Mouse (Mus musculus) midbrain, postnatal 0 days (tissue): ENCODE measurements around the gene Ppp1r16b. TPM values are rescaled to one million over a fixed set of nuclear protein-coding genes. Genes with fewer than 3 reads are reported as not detected.

Experiments
- ATAC-seq: fragments of 200-750 bp; cut with Nextera tagmentation; 2 replicates; pipeline ENCODE4 v1.8.0; 2017; ENCODE audit warnings: moderate number of reproducible peaks, mild to moderate bottlenecking, moderate TSS enrichment, moderate library complexity; ENCODE audit not compliant: low FRiP score
- DNase-seq: peaks from one replicate; pipeline ENCODE4 v3.0.0-alpha.2; 2015; ENCODE audit warnings: low spot score
- H3K27ac ChIP-seq: fragments of 300-500 bp; sonication (generic); 2 replicates; pipeline ENCODE4 v1.5.1; 2014; ENCODE audit warnings: low read depth, mild to moderate bottlenecking, low read length, mixed read lengths
- H3K27me3 ChIP-seq: fragments of 300-500 bp; sonication (generic); 2 replicates; pipeline ENCODE4 v1.6.1; 2014; ENCODE audit warnings: low read length, control low read depth, mixed read lengths; ENCODE audit not compliant: insufficient read depth
- H3K36me3 ChIP-seq: fragments of 300-500 bp; sonication (generic); 2 replicates; pipeline ENCODE4 v1.6.1; 2014; ENCODE audit warnings: low read length, control low read depth, mixed read lengths; ENCODE audit not compliant: insufficient read depth
- H3K4me1 ChIP-seq: fragments of 300-500 bp; sonication (generic); 2 replicates; pipeline ENCODE4 v1.6.1; 2014; ENCODE audit warnings: mild to moderate bottlenecking, control low read depth, antibody characterized with exemption, low read length, mixed read lengths; ENCODE audit not compliant: insufficient read depth
- H3K4me2 ChIP-seq: fragments of 300-500 bp; sonication (generic); 2 replicates; pipeline ENCODE4 v1.6.1; 2014; ENCODE audit warnings: low read depth, mild to moderate bottlenecking, low read length, mixed read lengths; ENCODE audit not compliant: poor library complexity, severe bottlenecking
- H3K4me3 ChIP-seq: fragments of 300-500 bp; sonication (generic); 2 replicates; pipeline ENCODE4 v1.5.1; 2014; ENCODE audit warnings: low read depth, mild to moderate bottlenecking, low read length, moderate library complexity
- H3K9ac ChIP-seq: fragments of 300-500 bp; sonication (generic); replicated peaks from 2 replicates; pipeline ENCODE4 v1.6.1; 2014; ENCODE audit warnings: mild to moderate bottlenecking, low read length, moderate library complexity, mixed read lengths; ENCODE audit not compliant: poor library complexity, severe bottlenecking
- H3K9me3 ChIP-seq: fragments of 300-500 bp; sonication (generic); 2 replicates; pipeline ENCODE4 v1.6.1; 2016; ENCODE audit warnings: low read length, control low read depth
- CTCF ChIP-seq: IDR thresholded peaks from 2 replicates; pipeline ENCODE4 v1.5.1; 2016; ENCODE audit warnings: antibody characterized with exemption, mild to moderate bottlenecking
- WGBS: fragments of 180-500 bp; shearing (Covaris S2); extraction: QIAGEN DNeasy Blood & Tissue Kit; methylation state at CpG from one replicate; pipeline ENCODE4 v1.1.7; 2014; 5-methylcytosine and 5-hydroxymethylcytosine counted together
- polyA plus RNA-seq: library from polyadenylated mRNA; unstranded; fragments of >200 nt; fragmentation: Nextera tagmentation; extraction: Ambion mirVana; gene quantifications from 2 replicates; pipeline ENCODE4 v1.2.1, GENCODE M21; 2015
- total RNA-seq: library from RNA; depleted of rRNA; stranded (reverse); fragments of >200 nt; gene quantifications from 2 replicates; pipeline ENCODE4 v1.2.3, GENCODE M21; 2014

Gene Ppp1r16b
- total and polyA plus RNA-seq, 2 experiments from 2014 or later, result 31.6 to 32.2 TPM

- H3K27me3 ChIP-seq, result no peaks in the 10 kb centered on the region
- 78% methylated on average over 6 of the region's 6 CpGs for WGBS
- DNase-seq, result no peak
Observed at GRCm38 (mm10) chr2:158699908-158700307, 34.7 kb downstream of the Ppp1r16b start.

GRCm38 (mm10) chr2:158700535-158701256 is 35.5 kb downstream of the Ppp1r16b start:
- no peak for TF ChIP-seq CTCF
- H3K4me2 ChIP-seq, result no peak overlapping the region
- ATAC-seq, result no peak
- H3K4me1 ChIP-seq, result no peaks in the 10 kb centered on the region
- peaks cover 8% of the 10 kb centered on the region for H3K36me3 ChIP-seq
- no peak overlapping the region for H3K4me3 ChIP-seq
- H3K9ac ChIP-seq, result no peak overlapping the region
- DNase-seq, result no peak
- no peaks in the 10 kb centered on the region for H3K9me3 ChIP-seq
- H3K27ac ChIP-seq, result no peak overlapping the region
- 76% methylated on average over 17 of the region's 17 CpGs for WGBS
- no peaks in the 10 kb centered on the region for H3K27me3 ChIP-seq

More at GRCm38 (mm10) chr2:158699908-158700307, 34.7 kb downstream of the Ppp1r16b start:
- Histone ChIP-seq H3K4me1 (no peaks in the 10 kb centered on the region), H3K27ac (no peak overlapping the region), H3K36me3 (peaks cover 8% of the 10 kb centered on the region), H3K9ac (no peak overlapping the region), H3K4me2 (no peak overlapping the region), H3K9me3 (no peaks in the 10 kb centered on the region), H3K4me3 (no peak overlapping the region)
- no peak for ATAC-seq
- no peak for TF ChIP-seq CTCF

- no peaks in the 10 kb centered on the region for H3K4me1 ChIP-seq
- 92% methylated on average over 9 of the region's 9 CpGs for WGBS
- ATAC-seq, result no peak
- no peaks in the 10 kb centered on the region for H3K9me3 ChIP-seq
- peaks cover 8% of the 10 kb centered on the region for H3K36me3 ChIP-seq
- no peak overlapping the region for H3K9ac ChIP-seq
- no peaks in the 10 kb centered on the region for H3K27me3 ChIP-seq
- H3K27ac ChIP-seq, result no peak overlapping the region
- DNase-seq, result no peak
- no peak overlapping the region for H3K4me3 ChIP-seq
- H3K4me2 ChIP-seq, result no peak overlapping the region
- TF ChIP-seq CTCF, result no peak
Observed at GRCm38 (mm10) chr2:158701505-158701904, 36.3 kb downstream of the Ppp1r16b start.

DNA sequence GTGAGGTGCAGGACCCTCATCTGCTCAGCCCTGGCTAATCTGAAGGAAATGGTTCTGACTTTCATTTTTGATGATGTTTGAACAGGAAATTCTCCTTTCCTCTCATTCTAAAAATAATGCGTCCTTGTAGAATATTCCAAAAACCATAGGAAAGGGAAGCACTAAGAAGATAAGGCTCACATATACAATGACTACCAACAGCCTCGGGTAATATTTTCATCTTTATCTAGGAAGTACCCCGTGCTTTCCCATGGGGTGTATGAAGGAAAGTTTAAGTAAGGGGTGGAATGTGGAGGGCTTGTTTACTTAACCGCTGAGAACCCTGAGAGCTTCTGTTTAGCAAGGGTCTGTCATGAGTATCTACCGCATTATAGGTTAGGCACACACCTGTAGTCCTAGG is 37.0 kb downstream of the Ppp1r16b start:
- no peak overlapping the region for H3K4me2 ChIP-seq
- H3K4me1 ChIP-seq, result no peaks in the 10 kb centered on the region
- ATAC-seq, result no peak
- no peaks in the 10 kb centered on the region for H3K9me3 ChIP-seq
- peaks cover 8% of the 10 kb centered on the region for H3K36me3 ChIP-seq
- DNase-seq, result no peak
- H3K27ac ChIP-seq, result no peak overlapping the region
- 87% methylated on average over 5 of the region's 5 CpGs for WGBS
- TF ChIP-seq CTCF, result no peak
- H3K27me3 ChIP-seq, result no peaks in the 10 kb centered on the region
- H3K9ac ChIP-seq, result no peak overlapping the region
- H3K4me3 ChIP-seq, result no peak overlapping the region

DNA sequence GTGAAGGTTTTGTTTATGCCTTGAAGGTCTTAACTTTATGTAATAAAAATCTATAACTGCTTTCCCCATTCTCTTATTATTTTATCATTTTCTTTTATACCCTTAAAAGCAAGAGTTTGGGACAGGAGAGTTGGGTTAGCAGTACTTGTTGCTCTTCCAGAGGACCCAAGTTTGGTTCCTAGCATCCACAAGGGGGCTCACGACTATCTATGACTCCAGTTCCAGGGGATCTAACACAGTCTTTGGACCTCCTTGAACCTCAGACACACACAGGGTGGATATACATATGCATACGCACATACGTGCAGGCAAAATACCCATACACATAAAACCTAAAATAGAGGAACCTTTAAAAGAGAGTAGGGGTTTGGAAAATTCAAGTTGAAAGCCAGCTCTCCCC is 39.5 kb downstream of the Ppp1r16b start:
- H3K4me3 ChIP-seq, result no peak overlapping the region
- H3K4me1 ChIP-seq, result no peaks in the 10 kb centered on the region
- H3K9me3 ChIP-seq, result no peaks in the 10 kb centered on the region
- DNase-seq, result no peak
- no peak overlapping the region for H3K9ac ChIP-seq
- no peak overlapping the region for H3K4me2 ChIP-seq
- no peak overlapping the region for H3K27ac ChIP-seq
- TF ChIP-seq CTCF, result peak; percentile 28
- 73% methylated on average over 3 of the region's 3 CpGs for WGBS
- no peak for ATAC-seq
- H3K27me3 ChIP-seq, result no peaks in the 10 kb centered on the region
- H3K36me3 ChIP-seq, result 0 out of 2 replicates have a peak, but pooled peaks cover 3% of the 10 kb centered on the region

DNA sequence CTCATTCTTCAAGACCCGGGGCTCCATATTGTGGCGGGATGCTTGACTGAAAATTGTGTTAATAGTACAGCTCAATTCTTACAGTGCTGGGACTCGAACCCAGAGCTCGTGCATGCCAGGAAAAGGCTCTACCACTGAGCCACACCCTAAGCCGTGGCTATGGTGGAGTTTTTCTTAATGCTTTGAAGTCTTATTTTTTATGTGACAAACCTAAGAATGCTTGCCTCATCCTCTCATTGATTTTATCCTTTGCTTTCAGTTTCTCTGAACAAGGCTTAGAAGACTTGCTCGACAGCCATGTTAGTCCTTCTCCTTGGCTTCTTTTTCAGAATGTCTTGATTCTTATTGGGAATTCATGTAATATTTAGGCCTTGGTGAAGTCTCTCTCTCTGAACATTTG is 40.3 kb downstream of the Ppp1r16b start:
- Histone ChIP-seq H3K4me1 (no peaks in the 10 kb centered on the region), H3K9ac (no peak overlapping the region), H3K27ac (no peak overlapping the region), H3K9me3 (no peaks in the 10 kb centered on the region), H3K4me3 (no peak overlapping the region), H3K27me3 (no peaks in the 10 kb centered on the region), H3K36me3 (no peaks in the 10 kb centered on the region), H3K4me2 (no peak overlapping the region)
- no peak for ATAC-seq
- no peak for TF ChIP-seq CTCF
- 82% methylated on average over 6 of the region's 6 CpGs for WGBS
- DNase-seq, result no peak
